Mouse (Mus musculus) gonadal fat pad, adult 2 months (tissue): ENCODE measurements at regions not wholly inside any gene's neighbourhood (a gene's known extent, or its start where the extent isn't known, plus 50 kb on each side); places are given as distances from the start of the nearest gene placed in this dataset.
"Not testable (repeated sequence)": the region's sequence is repeated elsewhere in the genome, so short reads cannot be mapped to it uniquely, and the experiment has no call there.

ENCODE experiments used
- DNase-seq: peaks from one replicate; pipeline ENCODE4 v3.0.0-alpha.2; 2012; ENCODE audit warnings: low read depth

GRCm38 (mm10) chr1:157622156-157622555, 115.6 kb downstream of the Sec16b start:
- DNase-seq = not testable (repeated sequence)

GRCm38 (mm10) chr1:157632586-157632985, 126.1 kb downstream of the Sec16b start:
- no peak for DNase-seq

- DNase-seq = no peak
Observed at GRCm38 (mm10) chr1:157633470-157633869, 126.9 kb downstream of the Sec16b start.

- DNase-seq = no peak
Observed at GRCm38 (mm10) chr1:157635776-157636175, 129.2 kb downstream of the Sec16b start.

GRCm38 (mm10) chr1:157643524-157643923, 137.0 kb downstream of the Sec16b start:
- DNase-seq = no peak

- no peak for DNase-seq
Observed at GRCm38 (mm10) chr1:157645682-157646421, 139.3 kb downstream of the Sec16b start.

GRCm38 (mm10) chr1:157655446-157655845, 148.9 kb downstream of the Sec16b start:
- no peak for DNase-seq

- no peak for DNase-seq
Observed at GRCm38 (mm10) chr1:157669626-157670025, 163.1 kb downstream of the Sec16b start.

- DNase-seq = no peak
Observed at GRCm38 (mm10) chr1:157684356-157684755, 177.8 kb downstream of the Sec16b start.

- no peak for DNase-seq
Observed at GRCm38 (mm10) chr1:157695198-157695597, 188.7 kb downstream of the Sec16b start.

GRCm38 (mm10) chr1:157703639-157704038, 197.1 kb downstream of the Sec16b start:
- no peak for DNase-seq

GRCm38 (mm10) chr1:157705364-157705763, 198.8 kb downstream of the Sec16b start:
- DNase-seq = no peak

- no peak for DNase-seq
Observed at GRCm38 (mm10) chr1:157707256-157707655, 200.7 kb downstream of the Sec16b start.

- no peak for DNase-seq
Observed at GRCm38 (mm10) chr1:157709117-157709516, 202.6 kb downstream of the Sec16b start.

- no peak for DNase-seq
Observed at GRCm38 (mm10) chr1:157710870-157711269, 204.3 kb downstream of the Sec16b start.

- no peak for DNase-seq
Observed at GRCm38 (mm10) chr1:157712519-157712918, 206.0 kb downstream of the Sec16b start.

GRCm38 (mm10) chr1:157713851-157714250, 207.3 kb downstream of the Sec16b start:
- no peak for DNase-seq

GRCm38 (mm10) chr1:157715632-157716031, 209.1 kb downstream of the Sec16b start:
- no peak for DNase-seq

- DNase-seq = no peak
Observed at GRCm38 (mm10) chr1:157717131-157717530, 210.6 kb downstream of the Sec16b start.

GRCm38 (mm10) chr1:157721946-157722345, 215.4 kb downstream of the Sec16b start:
- DNase-seq = no peak

GRCm38 (mm10) chr1:157731124-157731523, 224.6 kb downstream of the Sec16b start:
- no peak for DNase-seq

GRCm38 (mm10) chr1:157740725-157741665, 234.5 kb downstream of the Sec16b start:
- DNase-seq = no peak

- DNase-seq = no peak
Observed at GRCm38 (mm10) chr1:157745611-157746010, 239.1 kb downstream of the Sec16b start.
